Mouse (Mus musculus) kidney, embryonic 16.5 days (tissue): Measurements from ENCODE around the gene Prdm2. TPM values are rescaled to one million over a fixed set of nuclear protein-coding genes. Genes with fewer than 3 reads are reported as not detected.

Experiments
- ATAC-seq: fragments of 200-750 bp; cut with Nextera tagmentation; 2 replicates; pipeline ENCODE4 v1.8.0; 2017; ENCODE audit warnings: moderate TSS enrichment; ENCODE audit not compliant: low FRiP score, low TSS enrichment
- H3K27ac ChIP-seq: fragments of 300-500 bp; sonication (generic); 2 replicates; pipeline ENCODE4 v1.5.1; 2014; ENCODE audit warnings: low read length
- H3K27me3 ChIP-seq: fragments of 300-500 bp; sonication (generic); 2 replicates; pipeline ENCODE4 v1.6.1; 2014; ENCODE audit warnings: low read length, control low read depth, mixed read lengths; ENCODE audit not compliant: insufficient read depth
- H3K36me3 ChIP-seq: fragments of 300-500 bp; sonication (generic); 2 replicates; pipeline ENCODE4 v1.6.1; 2014; ENCODE audit warnings: low read length, control low read depth, mixed read lengths; ENCODE audit not compliant: insufficient read depth
- H3K4me1 ChIP-seq: fragments of 300-500 bp; sonication (generic); 2 replicates; pipeline ENCODE4 v1.6.1; 2014; ENCODE audit warnings: low read length, control low read depth, mixed read lengths; ENCODE audit not compliant: insufficient read depth
- H3K4me2 ChIP-seq: fragments of 300-500 bp; sonication (generic); replicated peaks from 2 replicates; pipeline ENCODE4 v1.6.1; 2014; ENCODE audit warnings: low read depth, low read length
- H3K4me3 ChIP-seq: fragments of 300-500 bp; sonication (generic); 2 replicates; pipeline ENCODE4 v1.5.1; 2014; ENCODE audit warnings: mild to moderate bottlenecking, low read length
- H3K9ac ChIP-seq: fragments of 300-500 bp; sonication (generic); replicated peaks from 2 replicates; pipeline ENCODE4 v1.6.1; 2014; ENCODE audit warnings: low read length
- H3K9me3 ChIP-seq: fragments of 300-500 bp; sonication (generic); 2 replicates; pipeline ENCODE4 v1.6.1; 2016; ENCODE audit warnings: low read length, control low read depth
- WGBS: fragments of 180-500 bp; shearing (Covaris S2); extraction: QIAGEN DNeasy Blood & Tissue Kit; methylation state at CpG from one replicate; pipeline ENCODE4 v1.1.7; 2014; 5-methylcytosine and 5-hydroxymethylcytosine counted together
- polyA plus RNA-seq: library from polyadenylated mRNA; unstranded; fragments of >200 nt; fragmentation: Nextera tagmentation; extraction: Ambion mirVana; gene quantifications from 2 replicates; pipeline ENCODE4 v1.2.1, GENCODE M21; 2015

The Prdm2 gene
- polyA plus RNA-seq, 1 experiment from 2014 or later: 9.7 TPM

DNA sequence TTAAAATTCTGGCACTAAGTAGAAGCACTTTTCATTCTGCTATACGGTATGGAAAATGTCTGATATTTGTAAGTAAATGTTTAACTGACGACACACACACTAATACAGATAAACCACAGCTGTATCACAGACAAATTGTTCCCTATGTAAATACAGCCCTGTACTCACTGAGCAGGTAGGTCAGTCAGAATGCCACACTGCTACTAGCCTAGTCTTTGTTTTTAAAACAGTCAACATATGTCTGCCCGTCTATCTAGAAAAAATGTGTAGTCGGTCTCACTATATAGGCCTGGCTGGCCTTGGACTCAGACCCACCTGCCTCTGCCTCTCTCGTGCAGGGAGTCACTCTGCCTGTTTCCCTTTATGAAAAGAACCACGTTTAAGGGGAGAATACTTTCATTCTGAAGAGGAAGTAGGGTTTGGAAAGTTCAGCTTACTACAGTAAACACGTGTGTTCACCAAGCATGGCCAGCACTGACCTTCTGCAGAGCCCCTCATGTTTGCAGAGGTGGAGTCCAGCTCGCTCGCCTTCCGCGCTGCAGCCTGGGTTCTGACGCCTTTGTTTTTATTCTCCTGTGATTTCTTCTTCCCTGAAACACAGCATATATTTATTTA, 71.0 kb downstream of the Prdm2 start:
- H3K36me3 ChIP-seq: peaks cover 25% of the 10 kb centered on the region
- no peak overlapping the region for H3K4me2 ChIP-seq
- H3K9me3 ChIP-seq: no peaks in the 10 kb centered on the region
- H3K27me3 ChIP-seq: no peaks in the 10 kb centered on the region
- WGBS: 60% methylated on average over 12 of the region's 12 CpGs
- H3K27ac ChIP-seq: 0 out of 2 replicates have a peak overlapping the region, but pooled peaks have one; percentile 5
- no peak overlapping the region for H3K9ac ChIP-seq
- no peak for ATAC-seq
- no peak overlapping the region for H3K4me3 ChIP-seq
- peaks cover 9% of the 10 kb centered on the region for H3K4me1 ChIP-seq

DNA sequence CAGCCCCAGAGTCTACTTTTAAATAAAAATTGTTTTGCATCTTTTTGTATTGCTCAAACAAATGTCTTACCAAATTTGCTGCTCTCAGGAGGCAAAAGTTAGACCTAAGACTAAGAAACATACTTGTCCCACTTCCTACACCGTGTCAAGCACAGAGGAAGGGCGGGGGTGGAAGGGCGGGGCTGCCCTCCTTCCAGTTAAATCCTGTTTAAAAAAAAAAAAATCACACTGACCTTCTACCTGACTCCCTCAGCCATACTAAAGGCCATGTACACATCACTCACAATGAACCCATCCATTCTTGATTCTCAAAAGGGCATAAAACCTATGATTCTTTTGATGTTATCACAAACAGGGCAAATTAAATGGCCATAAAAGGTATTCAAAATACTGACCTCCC, 71.9 kb downstream of the Prdm2 start:
- ATAC-seq: no peak

DNA sequence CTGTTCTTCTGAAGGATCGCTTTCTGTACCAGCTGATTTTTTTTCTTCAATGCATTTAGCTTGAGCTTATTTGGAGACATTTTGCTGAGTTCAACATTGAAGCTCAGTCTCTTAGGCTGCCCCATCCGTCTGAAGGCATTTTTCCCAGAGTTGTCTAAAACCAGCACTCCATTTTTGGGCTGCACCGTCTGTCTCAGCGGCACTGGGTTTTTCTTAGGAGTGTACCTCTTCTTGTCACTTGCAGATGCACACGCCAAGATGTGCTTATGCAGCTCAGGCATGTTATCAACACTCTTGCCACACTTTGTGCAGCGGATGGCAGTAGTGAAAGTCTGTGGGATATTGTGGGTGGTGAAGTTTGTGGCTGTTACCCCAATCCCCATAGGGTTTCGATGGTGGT, 80.4 kb downstream of the Prdm2 start:
- no peak overlapping the region for H3K4me3 ChIP-seq
- ATAC-seq: no peak
- no peak overlapping the region for H3K27ac ChIP-seq
- H3K27me3 ChIP-seq: no peaks in the 10 kb centered on the region
- H3K9ac ChIP-seq: no peak overlapping the region
- H3K4me1 ChIP-seq: no peaks in the 10 kb centered on the region
- H3K9me3 ChIP-seq: no peaks in the 10 kb centered on the region
- 91% methylated on average over 7 of the region's 7 CpGs for WGBS
- no peak overlapping the region for H3K4me2 ChIP-seq
- peaks cover 60% of the 10 kb centered on the region for H3K36me3 ChIP-seq

More for the DNA sequence above, 71.9 kb downstream of the Prdm2 start:
- Histone ChIP-seq H3K4me3 (no peak overlapping the region), H3K9me3 (no peaks in the 10 kb centered on the region), H3K4me1 (peaks cover 9% of the 10 kb centered on the region), H3K27ac (no peak overlapping the region), H3K36me3 (peaks cover 29% of the 10 kb centered on the region), H3K27me3 (no peaks in the 10 kb centered on the region), H3K4me2 (no peak overlapping the region), H3K9ac (no peak overlapping the region)
- 84% methylated on average over 3 of the region's 3 CpGs for WGBS

DNA sequence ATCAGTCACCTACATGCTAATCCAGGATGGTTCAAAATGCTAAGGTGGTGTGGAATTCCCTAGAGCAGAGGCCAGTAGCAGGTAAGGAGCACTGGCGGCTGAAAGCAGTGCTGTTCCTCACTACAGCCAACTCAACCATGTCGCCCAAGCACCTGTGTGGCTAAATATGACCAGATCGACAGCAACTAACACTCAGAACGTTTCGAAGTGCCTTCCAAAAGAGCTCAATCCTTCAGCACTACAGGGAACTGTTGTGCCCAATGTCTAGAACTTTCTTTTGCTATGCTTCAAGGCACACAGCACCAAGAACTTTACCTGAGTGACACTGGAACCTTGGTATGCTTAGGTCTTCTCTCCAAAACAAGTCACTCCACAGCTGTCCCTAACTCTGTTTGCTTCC, 82.4 kb downstream of the Prdm2 start:
- H3K27me3 ChIP-seq: no peaks in the 10 kb centered on the region
- no peak for ATAC-seq
- no peaks in the 10 kb centered on the region for H3K4me1 ChIP-seq
- no peak overlapping the region for H3K9ac ChIP-seq
- H3K9me3 ChIP-seq: no peaks in the 10 kb centered on the region
- no peak overlapping the region for H3K4me2 ChIP-seq
- WGBS: 82% methylated on average over 5 of the region's 5 CpGs
- no peak overlapping the region for H3K4me3 ChIP-seq
- no peak overlapping the region for H3K27ac ChIP-seq
- peaks cover 53% of the 10 kb centered on the region for H3K36me3 ChIP-seq

DNA sequence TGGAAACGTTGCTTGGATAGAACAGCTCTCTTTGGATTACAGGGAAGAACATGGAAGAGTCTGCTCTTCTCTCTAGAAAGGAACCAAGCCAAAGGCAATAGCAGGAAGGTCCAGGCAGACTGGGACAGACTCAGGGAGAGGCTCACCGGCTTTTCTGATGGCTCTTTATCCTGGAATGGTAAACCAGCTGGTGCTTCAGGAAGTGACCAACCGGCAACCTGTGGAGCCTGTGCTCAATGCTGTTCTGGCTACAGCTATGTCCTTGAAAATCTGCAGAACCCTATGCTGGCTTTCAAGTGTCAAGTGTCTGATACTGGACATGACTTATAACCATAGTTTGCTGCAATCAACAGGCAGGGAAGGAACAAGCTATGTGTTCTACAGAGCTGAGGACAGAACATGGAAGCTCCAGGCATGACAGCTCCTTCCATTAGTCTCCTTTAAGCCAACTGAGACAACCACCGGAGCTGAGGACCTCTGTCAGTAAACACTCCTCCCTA, 83.5 kb downstream of the Prdm2 start:
- Histone ChIP-seq H3K4me1 (no peaks in the 10 kb centered on the region), H3K27me3 (no peaks in the 10 kb centered on the region), H3K27ac (no peak overlapping the region), H3K4me2 (no peak overlapping the region), H3K9me3 (no peaks in the 10 kb centered on the region), H3K4me3 (no peak overlapping the region), H3K9ac (no peak overlapping the region), H3K36me3 (peaks cover 41% of the 10 kb centered on the region)
- ATAC-seq: no peak
- 90% methylated on average over 4 of the region's 4 CpGs for WGBS

DNA sequence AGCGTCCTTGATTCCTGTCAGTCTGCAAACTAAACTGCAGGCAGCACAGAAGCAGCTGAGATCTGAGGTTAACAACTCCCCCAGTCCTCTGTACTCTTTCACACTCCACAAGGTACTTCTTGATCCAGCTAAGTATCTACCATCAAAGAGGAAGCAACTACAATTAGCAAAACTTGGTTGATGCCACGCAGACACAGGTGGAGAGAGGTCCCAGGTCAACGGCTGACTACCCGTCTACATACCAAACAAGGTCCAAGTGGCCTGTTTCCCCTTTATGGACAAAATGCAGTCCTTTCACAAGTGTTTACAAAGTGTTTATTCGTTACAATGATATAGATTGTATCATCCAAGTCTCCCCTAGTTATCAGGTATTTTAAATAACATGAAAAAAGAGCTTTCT, 85.6 kb downstream of the Prdm2 start:
- H3K27me3 ChIP-seq: no peaks in the 10 kb centered on the region
- H3K4me1 ChIP-seq: no peaks in the 10 kb centered on the region
- peaks cover 20% of the 10 kb centered on the region for H3K36me3 ChIP-seq
- no peak for ATAC-seq
- 68% methylated on average over 5 of the region's 5 CpGs for WGBS
- no peak overlapping the region for H3K27ac ChIP-seq
- H3K9me3 ChIP-seq: no peaks in the 10 kb centered on the region
- no peak overlapping the region for H3K9ac ChIP-seq
- H3K4me3 ChIP-seq: no peak overlapping the region
- no peak overlapping the region for H3K4me2 ChIP-seq

DNA sequence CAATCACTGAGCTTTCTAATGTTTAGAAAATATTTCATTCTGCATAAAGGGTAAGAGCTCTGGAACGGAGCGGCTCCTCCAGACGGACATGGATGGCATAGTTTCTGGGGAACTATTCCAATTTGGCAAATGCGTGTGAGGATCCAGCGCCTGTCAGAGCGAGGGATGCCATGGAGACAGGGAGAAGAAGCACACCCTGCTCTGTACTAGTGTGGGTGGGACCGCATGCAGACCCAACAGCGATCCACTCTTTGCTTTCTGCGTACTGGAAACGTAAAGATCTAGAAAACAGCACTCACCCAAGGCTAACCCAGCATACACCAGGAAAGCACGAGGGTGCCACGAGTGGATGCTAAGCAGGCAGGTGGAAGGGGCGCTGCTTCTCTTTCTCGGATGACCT, 86.3 kb downstream of the Prdm2 start:
- Histone ChIP-seq H3K9ac (no peak overlapping the region), H3K36me3 (peaks cover 13% of the 10 kb centered on the region), H3K9me3 (no peaks in the 10 kb centered on the region), H3K4me3 (no peak overlapping the region), H3K27me3 (no peaks in the 10 kb centered on the region), H3K4me1 (no peaks in the 10 kb centered on the region), H3K4me2 (no peak overlapping the region), H3K27ac (no peak overlapping the region)
- WGBS: 94% methylated on average over 14 of the region's 14 CpGs
- ATAC-seq: no peak

DNA sequence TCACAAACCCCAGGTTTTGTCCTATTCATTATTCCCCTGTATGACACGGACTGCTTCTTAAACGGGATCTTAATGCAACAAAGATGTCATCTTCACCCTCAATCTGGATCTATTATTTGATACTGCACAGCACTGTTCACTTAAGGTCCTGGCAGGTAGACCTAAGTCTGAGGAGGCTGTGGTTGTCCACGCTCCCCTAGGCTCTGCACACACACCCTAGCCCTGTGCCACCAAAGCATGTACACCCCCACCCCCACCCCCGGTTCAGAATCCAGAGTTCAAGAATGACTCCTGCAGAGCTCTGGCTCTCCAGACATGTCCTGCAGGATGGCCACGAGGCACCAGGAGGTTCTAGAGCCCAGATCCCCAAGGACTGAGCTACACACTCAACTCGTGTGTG, 87.5 kb downstream of the Prdm2 start:
- WGBS: 81% methylated on average over 6 of the region's 6 CpGs
- Histone ChIP-seq H3K27ac (no peak overlapping the region), H3K4me1 (no peaks in the 10 kb centered on the region), H3K9ac (no peak overlapping the region), H3K27me3 (no peaks in the 10 kb centered on the region), H3K4me3 (no peak overlapping the region), H3K36me3 (peaks cover 6% of the 10 kb centered on the region; the same call in 1 of the 2 replicates), H3K9me3 (no peaks in the 10 kb centered on the region), H3K4me2 (no peak overlapping the region)
- no peak for ATAC-seq

DNA sequence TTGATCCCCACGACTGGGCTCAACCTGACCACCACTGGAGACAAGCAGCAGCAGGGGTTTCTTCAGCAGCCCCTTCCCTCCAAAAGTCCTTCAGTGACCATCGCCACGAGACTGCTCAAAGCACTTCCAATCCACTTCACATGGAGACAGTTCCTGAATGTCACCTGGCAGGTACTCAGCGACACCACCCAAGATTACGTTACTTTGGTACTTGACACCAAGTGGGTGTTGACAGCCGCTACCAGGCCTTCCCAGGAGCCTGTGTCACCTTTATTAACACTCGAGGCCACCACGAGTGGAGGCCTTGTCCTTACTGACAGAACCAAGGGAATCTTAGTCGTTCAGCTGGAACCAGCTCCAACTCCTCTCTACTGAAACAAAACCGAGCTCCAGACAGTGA, 89.8 kb downstream of the Prdm2 start:
- Histone ChIP-seq H3K27ac (no peak overlapping the region), H3K36me3 (peaks cover 6% of the 10 kb centered on the region; the same call in 1 of the 2 replicates), H3K4me3 (no peak overlapping the region), H3K4me1 (peaks cover 17% of the 10 kb centered on the region), H3K4me2 (no peak overlapping the region), H3K9ac (no peak overlapping the region), H3K27me3 (no peaks in the 10 kb centered on the region), H3K9me3 (no peaks in the 10 kb centered on the region)
- WGBS: 73% methylated on average over 10 of the region's 10 CpGs
- no peak for ATAC-seq

DNA sequence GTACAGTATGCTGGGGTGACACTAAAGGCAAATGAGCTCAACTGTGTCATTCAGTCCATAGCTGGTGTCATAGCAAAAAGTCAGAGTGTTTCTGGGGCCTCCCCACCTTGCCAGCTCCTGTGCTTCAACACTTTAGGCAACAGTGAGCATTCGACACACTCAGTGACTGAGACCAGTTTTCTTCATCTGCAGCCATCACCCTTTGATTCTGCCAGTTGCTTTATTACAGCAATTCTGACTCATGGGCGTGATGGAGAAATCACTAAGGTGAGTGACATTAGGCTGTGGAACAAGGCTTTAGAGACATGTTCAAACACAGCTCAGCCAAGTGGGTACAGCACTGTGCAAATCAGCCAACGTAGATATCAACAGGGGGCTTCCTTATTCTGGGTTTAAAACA, 91.6 kb downstream of the Prdm2 start:
- Histone ChIP-seq H3K4me3 (no peak overlapping the region), H3K9ac (no peak overlapping the region), H3K27ac (no peak overlapping the region), H3K9me3 (no peaks in the 10 kb centered on the region), H3K27me3 (no peaks in the 10 kb centered on the region), H3K4me2 (no peak overlapping the region), H3K36me3 (0 out of 2 replicates have a peak, but pooled peaks cover 2% of the 10 kb centered on the region), H3K4me1 (peaks cover 17% of the 10 kb centered on the region)
- 76% methylated on average over 3 of the region's 3 CpGs for WGBS
- ATAC-seq: no peak
